Mouse (Mus musculus) ES-E14 (cell line): ENCODE data around the gene Gm4181. TPM values are rescaled to one million over a fixed set of nuclear protein-coding genes. Genes with fewer than 3 reads are reported as not detected.
"Not testable (repeated sequence)": the region's sequence is repeated elsewhere in the genome, so short reads cannot be mapped to it uniquely, and the experiment has no call there.

Source experiments
- DNase-seq: peaks from one replicate; pipeline ENCODE4 v3.0.0-alpha.2; 2013; ENCODE audit warnings: low read depth, low spot score
- H3K27ac ChIP-seq: 2 replicates; pipeline ENCODE4 v1.5.1; 2012; ENCODE audit warnings: low read depth, mild to moderate bottlenecking, low read length, moderate library complexity, mixed read lengths; ENCODE audit not compliant: poor library complexity, insufficient read depth, severe bottlenecking
- H3K36me3 ChIP-seq: 2 replicates; pipeline ENCODE4 v1.6.1; 2012; ENCODE audit warnings: mild to moderate bottlenecking, low read length, moderate library complexity, mixed read lengths; ENCODE audit not compliant: control insufficient read depth, poor library complexity, insufficient read depth, severe bottlenecking
- H3K4me1 ChIP-seq, 2 experiments: fragments of 150-350 bp in 1 of 2; sonication (generic) in 1 of 2; 2 replicates each; pipeline ENCODE4 v1.6.1; 2012; ENCODE audit warnings: low read length in 2 of 2, mild to moderate bottlenecking in 1 of 2, mixed read lengths in 1 of 2; ENCODE audit not compliant: control insufficient read depth in 2 of 2, insufficient read depth in 2 of 2, poor library complexity in 1 of 2
- H3K4me3 ChIP-seq, 2 experiments: fragments of 150-350 bp in 1 of 2; sonication (generic) in 1 of 2; 2 replicates each; pipeline ENCODE4 v1.5.1; 2012; ENCODE audit warnings: low read length in 2 of 2, low read depth in 1 of 2, mild to moderate bottlenecking in 1 of 2, mixed read lengths in 1 of 2; ENCODE audit not compliant: insufficient read depth in 1 of 2, poor library complexity in 1 of 2, severe bottlenecking in 1 of 2
- H3K9ac ChIP-seq: 2 replicates; pipeline ENCODE4 v1.6.1; 2012; ENCODE audit warnings: low read depth, mild to moderate bottlenecking, low read length, mixed read lengths; ENCODE audit not compliant: poor library complexity, insufficient read depth, severe bottlenecking
- H3K9me3 ChIP-seq: fragments of 150-350 bp; sonication (generic); 2 replicates; pipeline ENCODE4 v1.6.1; 2012; ENCODE audit warnings: low read depth, mild to moderate bottlenecking, low read length; ENCODE audit not compliant: control insufficient read depth, insufficient read depth
- CHD2 ChIP-seq: IDR thresholded peaks from 2 replicates; pipeline ENCODE4 v1.6.1; 2014; ENCODE audit warnings: mild to moderate bottlenecking, low read depth, low read length, inconsistent platforms
- HCFC1 ChIP-seq: IDR thresholded peaks from 2 replicates; pipeline ENCODE4 v1.6.1; 2012; ENCODE audit warnings: low read length, inconsistent platforms, borderline replicate concordance; ENCODE audit not compliant: insufficient read depth
- MAFK ChIP-seq: IDR thresholded peaks from 2 replicates; pipeline ENCODE4 v1.6.1; 2014; ENCODE audit warnings: mild to moderate bottlenecking, low read depth, low read length, inconsistent platforms; ENCODE audit not compliant: insufficient read depth
- ZC3H11A ChIP-seq: IDR thresholded peaks from 2 replicates; pipeline ENCODE4 v1.6.1; 2012; ENCODE audit warnings: low read depth, mild to moderate bottlenecking, inconsistent platforms, low read length, borderline replicate concordance
- ZNF384 ChIP-seq: IDR thresholded peaks from 2 replicates; pipeline ENCODE4 v1.6.1; 2012; ENCODE audit warnings: low read depth, low read length, inconsistent platforms
- in situ Hi-C, 2 experiments: fragments of 600-800 bp; cut with MboI; formaldehyde crosslinking; loops; one replicate each; pipeline ENCODE4 v1.15.1; 2025; ENCODE audit warnings: low sequenced_read_pairs in 2 of 2, inconsistent platforms in 1 of 2; ENCODE audit not compliant: unreplicated experiment in 2 of 2
- total RNA-seq: library from RNA; depleted of rRNA; stranded (reverse); fragments of 300-350 nt; gene quantifications from 2 replicates; pipeline ENCODE4 v1.2.3, GENCODE M21; 2012; rRNA removed

The Gm4181 gene
- not detected in 2 replicates for total RNA-seq

GRCm38 (mm10) chr14:51635566-51635965 lies at the start of gene Gm4181:
TSS of gene Gm4181 (minus strand) at chr14:51635666.
- H3K9me3 ChIP-seq, H3K9ac ChIP-seq, H3K36me3 ChIP-seq, H3K4me3 ChIP-seq, DNase-seq, in situ Hi-C loops, H3K27ac ChIP-seq, H3K4me1 ChIP-seq: not testable (repeated sequence)

- H3K4me3 ChIP-seq = no peak overlapping the region
- no peaks in the 10 kb centered on the region for H3K4me1 ChIP-seq
- H3K36me3 ChIP-seq = no peaks in the 10 kb centered on the region
- no peak overlapping the region for H3K27ac ChIP-seq
- in situ Hi-C loops = loop anchor here in 1 of 2 experiments (25.0 kb wide), 1 partner anchor 90 kb away; the partner anchor contains the start of gene Gm17174
- no peak overlapping the region for H3K9ac ChIP-seq
- no peaks in the 10 kb centered on the region for H3K9me3 ChIP-seq
- DNase-seq = no peak
- TF ChIP-seq HCFC1 (no peak), MAFK (no peak), ZNF384 (no peak), ZC3H11A (no peak), CHD2 (no peak)
Observed at GRCm38 (mm10) chr14:51677269-51677668, 41.8 kb upstream of the Gm4181 start.

- H3K9ac ChIP-seq, DNase-seq, H3K27ac ChIP-seq, in situ Hi-C loops, H3K4me1 ChIP-seq, H3K36me3 ChIP-seq, H3K9me3 ChIP-seq, H3K4me3 ChIP-seq: not testable (repeated sequence)
Observed at GRCm38 (mm10) chr14:51632426-51632825, 3.0 kb downstream of the Gm4181 start.

GRCm38 (mm10) chr14:51611210-51611609 lies 24.3 kb downstream of the Gm4181 start, which contains the start of gene Gm17078:
TSS of gene Gm17078 (minus strand) at chr14:51611310.
- Histone ChIP-seq H3K9ac (no peak within 1 kb of the TSS), H3K9me3 (no peaks in the 10 kb centered on the region), H3K36me3 (no peaks in the 10 kb centered on the region), H3K4me1 (no peaks in the 10 kb centered on the region), H3K27ac (no peak within 1 kb of the TSS), H3K4me3 (no peak within 1 kb of the TSS)
- in situ Hi-C loops = no loop called here
- TF ChIP-seq MAFK (no peak), HCFC1 (no peak), ZC3H11A (no peak), CHD2 (no peak), ZNF384 (no peak)
- no peak for DNase-seq

GRCm38 (mm10) chr14:51592039-51592438 lies 43.4 kb downstream of the Gm4181 start, which contains the start of gene Gm17174:
TSS of gene Gm17174 (minus strand) at chr14:51592139.
- in situ Hi-C loops = loop anchor here (10.0 to 25.0 kb wide), 3 partner anchors 93 to 123 kb away; partner anchors contain the start of genes Gm17079 (in 1 of the 2) and Gm5800 (in 1 of the 2)
- H3K9me3 ChIP-seq = not testable (repeated sequence)

More at GRCm38 (mm10) chr14:51592039-51592438, 43.4 kb downstream of the Gm4181 start, which contains the start of gene Gm17174:
- H3K4me1 ChIP-seq, H3K27ac ChIP-seq, DNase-seq, H3K9ac ChIP-seq, H3K4me3 ChIP-seq, H3K36me3 ChIP-seq: not testable (repeated sequence)

Other genes starting within 250 kb of the Gm4181 start
- not detected in 2 replicates for gene Vmn2r88, start 224.8 kb downstream of the Gm4181 start, total RNA-seq
- gene Vmn2r89, start 183.8 kb downstream of the Gm4181 start, total RNA-seq = not detected in 2 replicates
- gene Gm5622, start 82.9 kb downstream of the Gm4181 start, total RNA-seq = not detected in 2 replicates
- not detected in 2 replicates for gene Gm17175, start 61.6 kb downstream of the Gm4181 start, total RNA-seq
- gene Gm17174, start 43.5 kb downstream of the Gm4181 start, total RNA-seq = not detected in 2 replicates
- not detected in 2 replicates for gene Gm17078, start 24.4 kb downstream of the Gm4181 start, total RNA-seq
- gene Gm17079, start 59.8 kb upstream of the Gm4181 start, total RNA-seq = not detected in 2 replicates
- gene Gm5800, start 81.5 kb upstream of the Gm4181 start, total RNA-seq = not detected in 2 replicates
- not detected in 2 replicates for gene Ang4, start 137.9 kb upstream of the Gm4181 start, total RNA-seq
- not detected in 2 replicates for gene AY358078, start 164.4 kb upstream of the Gm4181 start, total RNA-seq
- gene Ear6, start 218.0 kb upstream of the Gm4181 start, total RNA-seq = not detected in 2 replicates
- gene Mettl17, start 249.2 kb upstream of the Gm4181 start, total RNA-seq = 19.7 and 40.1 TPM in 2 replicates